Mouse (Mus musculus) ovary, adult 18-20 months (tissue): ENCODE results near the gene Ube2m.

Source experiments
- DNase-seq: peaks from one replicate; pipeline ENCODE4 v3.0.0; 2022; ENCODE audit warnings: low spot score, mixed read lengths

The Ube2m gene

DNA sequence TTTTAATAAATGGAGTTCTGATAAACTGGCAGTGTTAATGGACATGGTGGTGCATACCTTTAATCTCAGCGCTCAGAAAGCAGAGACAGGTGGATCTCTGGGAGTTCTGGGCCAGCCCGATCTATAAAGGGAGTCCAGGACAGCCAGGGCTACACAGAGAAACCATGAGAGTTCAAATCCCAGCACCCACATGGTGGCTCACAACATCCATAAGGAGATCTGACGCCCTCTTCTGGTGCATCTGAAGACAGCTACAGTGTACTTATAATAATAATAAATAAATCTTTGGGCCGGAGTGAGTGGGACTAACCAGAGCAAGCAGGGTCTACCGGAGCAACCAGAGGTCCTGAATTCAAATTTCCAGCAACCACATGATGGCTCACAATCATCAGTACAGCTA, 34.7 kb downstream of the Ube2m start:
- DNase-seq = no peak

DNA sequence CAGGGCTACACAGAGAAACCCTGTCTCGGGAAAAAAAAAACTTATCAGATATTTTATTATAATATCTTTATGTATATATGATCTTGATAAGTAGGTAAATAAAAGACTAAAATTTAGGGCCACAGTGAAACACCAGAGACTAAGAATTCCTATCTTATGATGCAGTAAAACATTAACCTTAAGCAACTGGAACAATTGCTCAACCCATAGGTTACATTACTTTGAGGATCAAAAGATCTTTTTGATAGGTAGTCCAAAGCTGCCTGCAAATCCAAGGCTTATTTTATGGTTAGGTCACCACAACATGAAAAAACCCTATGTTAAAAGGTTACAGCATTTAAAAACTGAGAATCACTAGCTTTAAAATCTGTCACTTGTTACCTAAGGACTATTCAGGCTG, 36.5 kb downstream of the Ube2m start:
- DNase-seq = no peak

- no peak for DNase-seq
Measured at GRCm38 (mm10) chr7:12998851-12999250, 39.2 kb downstream of the Ube2m start, which contains the start of gene Trim28. TSS of gene Trim28 (plus strand) at chr7:12999114.

GRCm38 (mm10) chr7:12998053-12998452, 40.0 kb downstream of the Ube2m start, which contains the start of gene Slc27a5:
TSS of gene Slc27a5 (minus strand) at chr7:12998192.
- DNase-seq = no peak

DNA sequence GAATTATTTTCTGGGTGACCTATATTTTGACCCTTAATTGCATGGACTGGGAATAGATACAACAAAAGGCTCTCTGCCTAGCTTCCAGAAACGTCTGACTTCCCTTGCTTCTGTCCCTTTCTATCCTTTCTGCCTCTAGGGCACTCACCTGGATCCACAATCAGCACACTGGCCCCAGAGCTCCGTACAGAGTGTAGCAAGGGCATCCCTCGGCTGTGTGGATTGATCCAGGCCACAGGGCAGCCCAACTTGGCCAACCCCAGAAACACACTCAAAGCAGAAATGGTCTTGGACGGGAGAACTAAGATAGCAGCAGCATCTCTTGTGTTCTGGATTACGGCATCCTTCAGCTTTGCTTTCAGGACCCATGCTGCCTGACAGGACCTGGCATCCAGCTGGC, 40.8 kb downstream of the Ube2m start:
- DNase-seq = no peak

DNA sequence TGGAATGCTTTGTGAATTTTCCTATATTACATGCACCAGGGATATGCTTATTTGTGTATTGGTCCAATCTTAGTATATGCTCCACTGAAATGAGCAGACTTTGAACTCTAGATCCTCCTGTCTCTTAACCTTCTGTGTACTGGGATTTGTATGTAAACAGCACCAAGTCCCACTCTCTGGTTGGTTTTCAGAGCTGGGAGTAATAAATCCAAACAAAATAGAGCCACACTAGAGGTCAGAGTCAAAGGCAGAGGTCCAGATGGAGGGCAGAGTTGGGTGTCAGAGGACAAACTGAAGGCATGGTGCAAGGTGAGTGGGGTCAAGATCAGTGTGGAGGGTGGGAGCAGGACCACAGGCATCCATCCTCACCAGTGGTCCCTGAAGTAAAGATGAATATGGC, 42.2 kb downstream of the Ube2m start:
- no peak for DNase-seq

- no peak for DNase-seq
Measured at GRCm38 (mm10) chr7:12993148-12993547, 44.9 kb downstream of the Ube2m start.

- DNase-seq = no peak
Measured at GRCm38 (mm10) chr7:12992222-12992621, 45.9 kb downstream of the Ube2m start.

DNA sequence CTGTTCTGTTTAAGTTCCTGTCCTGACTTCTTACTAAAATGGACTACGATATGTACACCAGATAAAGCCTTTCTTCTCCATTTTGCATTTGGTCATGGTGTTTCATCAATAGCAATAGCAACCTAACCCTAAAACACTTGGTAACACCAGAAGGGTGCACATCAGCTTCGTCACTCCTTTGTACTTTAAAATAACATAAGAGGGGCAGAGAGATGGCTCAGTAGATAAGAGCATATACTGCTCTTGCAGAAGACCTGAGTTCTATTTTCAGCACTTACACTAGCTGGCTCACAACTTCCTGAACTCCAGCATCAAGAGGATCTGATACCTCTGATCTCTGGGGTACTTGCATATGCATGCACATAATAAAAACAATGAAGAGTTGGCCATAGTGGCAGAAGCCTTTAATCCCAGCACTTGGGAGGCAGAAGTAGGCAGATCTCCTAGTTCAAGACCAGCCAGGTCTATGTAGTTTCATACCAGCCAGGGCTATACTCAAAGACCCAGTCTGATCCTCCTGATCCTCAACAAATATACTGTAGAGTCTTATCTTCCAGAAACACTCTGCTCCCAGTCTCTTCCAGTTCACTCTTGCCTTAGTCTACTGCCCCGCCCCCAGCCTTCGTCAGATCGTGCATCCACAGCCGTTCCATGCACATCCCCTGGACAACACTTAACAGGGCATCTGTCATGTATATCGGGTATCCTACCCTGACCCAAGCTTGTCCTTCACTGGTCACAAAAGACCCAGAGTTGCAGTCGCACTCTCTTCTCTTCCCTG, 50.5 kb downstream of the Ube2m start:
- no peak for DNase-seq

DNA sequence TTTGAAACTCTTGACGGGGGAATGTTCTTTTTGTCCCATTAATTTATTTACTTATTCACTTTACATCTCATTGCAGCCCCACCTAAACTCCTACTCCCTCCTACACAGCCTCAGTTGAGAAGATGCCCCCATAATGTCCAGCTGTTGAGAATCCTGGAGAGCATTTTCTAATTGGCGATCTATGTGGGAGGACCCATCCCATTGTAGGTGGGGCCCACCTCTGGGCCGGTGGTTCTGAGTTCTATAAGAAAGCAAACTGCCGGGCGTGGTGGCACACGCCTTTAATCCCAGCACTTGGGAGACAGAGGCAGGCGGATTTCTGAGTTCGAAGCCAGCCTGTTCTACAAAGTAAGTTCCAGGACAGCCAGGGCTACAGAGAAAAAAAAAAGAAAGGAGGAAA, 51.2 kb downstream of the Ube2m start:
- no peak for DNase-seq

GRCm38 (mm10) chr7:12985724-12986123, 52.4 kb downstream of the Ube2m start:
- DNase-seq = no peak
